Mouse (Mus musculus): ENCODE data around the gene Oxld1.

GRCm38 (mm10) chr11:120452246-120452645 lies 5.6 kb downstream of the Oxld1 start:
- TF ChIP-seq CTCF (IDR thresholded peaks at IDR 0.05; ENCODE audit: extremely low read depth, insufficient read length, insufficient replicate concordance, low read depth, low read length) = no peak
- TF ChIP-seq POLR2A (IDR thresholded peaks at IDR 0.05; ENCODE audit: low read depth, low read length) = no peak
